Mouse (Mus musculus): Measurements from ENCODE around the gene Adcy9. TPM values are rescaled to one million over a fixed set of nuclear protein-coding genes. Genes with fewer than 3 reads are reported as not detected.

Gene Adcy9
- total and polyA plus RNA-seq, 2 experiments: 15.0 to 23.0 TPM

DNA sequence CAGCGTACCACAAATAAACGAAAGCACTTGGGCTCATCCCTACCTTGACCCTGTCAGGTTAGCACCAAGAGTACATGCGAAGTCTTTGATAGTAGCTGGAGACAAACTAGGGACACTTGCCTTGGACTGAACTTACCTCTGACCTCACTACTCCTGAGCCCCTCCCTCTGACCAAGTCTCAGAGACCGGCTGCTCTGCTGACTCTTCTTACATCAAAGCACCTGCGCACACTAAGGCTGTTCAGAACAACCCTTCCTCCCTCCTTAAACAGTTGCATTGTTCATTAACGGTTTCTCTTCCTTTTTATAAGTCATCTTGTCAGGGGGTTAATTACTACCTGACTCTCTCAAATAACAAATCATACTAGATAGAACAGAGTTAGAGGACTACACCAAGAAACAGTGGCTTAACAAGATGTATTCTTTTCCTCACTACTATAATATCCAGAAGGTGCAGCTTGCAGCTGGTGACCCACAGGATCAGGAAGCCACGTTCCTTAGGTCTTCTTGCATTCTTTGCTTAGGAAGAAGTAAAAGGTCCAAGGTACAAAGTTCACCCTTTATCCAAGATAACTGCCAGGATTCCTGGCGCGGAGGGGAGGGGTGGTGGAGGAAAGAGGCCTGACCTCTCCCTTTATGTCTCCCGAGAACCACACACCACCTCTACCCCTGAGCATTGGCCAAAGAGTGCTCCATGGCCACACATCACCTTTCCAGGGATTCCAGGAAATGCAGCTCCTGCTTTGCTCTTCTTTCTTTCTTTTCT lies 19.2 kb upstream of the Adcy9 start:
- H3K9ac ChIP-seq (ENCODE audit: low read depth, low read length): no peak overlapping the region
- H3K4me1 ChIP-seq (ENCODE audit: control insufficient read depth, insufficient read depth, low read length): no peaks in the 10 kb centered on the region
- TF ChIP-seq CTCF (IDR thresholded peaks at IDR 0.05; ENCODE audit: low read depth, low read length) (no peak), POLR2A (IDR thresholded peaks at IDR 0.05; ENCODE audit: extremely low read depth, insufficient read depth, low read length) (no peak)
- H3K36me3 ChIP-seq (ENCODE audit: control insufficient read depth, insufficient read depth, low read length): no peaks in the 10 kb centered on the region
- no peak overlapping the region for H3K4me3 ChIP-seq (ENCODE audit: insufficient read depth, low read depth, low read length)
- DNase-seq (ENCODE audit: extremely low read depth, low read depth, low spot score): no peak
- 74% methylated on average over 10 of the region's 10 CpGs for WGBS
- H3K79me2 ChIP-seq (ENCODE audit: control insufficient read depth, insufficient read depth, low read length): no peaks in the 10 kb centered on the region
- H3K27ac ChIP-seq (replicated peaks; ENCODE audit: insufficient read depth, low read depth, low read length): no peak overlapping the region
- no peaks in the 10 kb centered on the region for H3K27me3 ChIP-seq (ENCODE audit: control insufficient read depth, insufficient read depth, low read length)

DNA sequence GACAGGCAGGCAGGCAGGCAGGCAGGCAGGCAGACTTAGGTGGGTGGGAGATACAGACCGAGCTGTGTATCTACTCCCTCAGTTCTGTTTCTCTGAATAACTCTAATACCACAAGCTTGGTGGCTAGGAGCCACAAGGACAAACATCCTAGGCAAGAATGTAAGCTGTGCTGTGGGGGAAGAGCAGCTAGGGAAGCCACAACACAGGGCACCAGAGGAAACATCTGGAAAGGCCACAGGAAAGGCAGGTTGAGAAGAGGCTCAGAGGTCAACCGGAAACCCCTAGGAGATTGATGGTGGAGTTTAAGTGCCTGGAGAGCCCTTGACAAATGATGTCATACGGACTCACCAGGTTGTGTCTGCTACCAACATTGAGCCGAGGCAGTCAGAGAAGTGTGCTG lies 16.4 kb upstream of the Adcy9 start:
- TF ChIP-seq CTCF (IDR thresholded peaks at IDR 0.05; ENCODE audit: low read depth, low read length) (no peak), POLR2A (IDR thresholded peaks at IDR 0.05; ENCODE audit: extremely low read depth, insufficient read depth, low read length) (no peak)
- no peak for DNase-seq (ENCODE audit: extremely low read depth, low read depth, low spot score)
- H3K4me1 ChIP-seq (ENCODE audit: control insufficient read depth, insufficient read depth, low read length): no peaks in the 10 kb centered on the region
- no peaks in the 10 kb centered on the region for H3K79me2 ChIP-seq (ENCODE audit: control insufficient read depth, insufficient read depth, low read length)
- H3K27me3 ChIP-seq (ENCODE audit: control insufficient read depth, insufficient read depth, low read length): no peaks in the 10 kb centered on the region
- H3K36me3 ChIP-seq (ENCODE audit: control insufficient read depth, insufficient read depth, low read length): no peaks in the 10 kb centered on the region
- WGBS: 71% methylated on average over 4 of the region's 4 CpGs
- no peak overlapping the region for H3K9ac ChIP-seq (ENCODE audit: low read depth, low read length)
- H3K27ac ChIP-seq (replicated peaks; ENCODE audit: insufficient read depth, low read depth, low read length): no peak overlapping the region
- no peak overlapping the region for H3K4me3 ChIP-seq (ENCODE audit: insufficient read depth, low read depth, low read length)

DNA sequence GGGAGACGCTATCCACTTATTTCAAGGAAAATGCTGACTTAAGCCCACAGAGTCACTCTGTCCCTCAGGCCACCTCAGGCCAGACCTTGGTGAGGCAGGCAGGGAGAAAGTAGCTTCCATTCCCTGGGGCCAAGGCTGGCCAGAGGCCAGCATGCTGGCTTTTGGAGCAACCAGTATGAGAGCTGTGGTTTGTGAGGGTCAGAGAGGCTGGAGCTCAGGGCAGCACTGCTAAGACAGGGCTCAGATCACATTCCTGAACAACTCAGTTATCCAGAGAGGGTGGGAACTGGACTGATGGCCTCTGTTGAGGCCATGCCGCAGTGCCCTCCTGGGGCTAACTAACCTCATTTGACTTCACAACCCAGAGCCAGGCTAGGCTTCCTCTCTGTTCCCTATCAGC lies 15.1 kb upstream of the Adcy9 start:
- Histone ChIP-seq H3K36me3 (ENCODE audit: control insufficient read depth, insufficient read depth, low read length) (no peaks in the 10 kb centered on the region), H3K79me2 (ENCODE audit: control insufficient read depth, insufficient read depth, low read length) (no peaks in the 10 kb centered on the region), H3K4me3 (ENCODE audit: insufficient read depth, low read depth, low read length) (no peak overlapping the region), H3K9ac (ENCODE audit: low read depth, low read length) (no peak overlapping the region), H3K27me3 (ENCODE audit: control insufficient read depth, insufficient read depth, low read length) (no peaks in the 10 kb centered on the region), H3K4me1 (ENCODE audit: control insufficient read depth, insufficient read depth, low read length) (no peaks in the 10 kb centered on the region), H3K27ac (replicated peaks; ENCODE audit: insufficient read depth, low read depth, low read length) (no peak overlapping the region)
- DNase-seq (ENCODE audit: extremely low read depth, low read depth, low spot score): no peak
- no peak for TF ChIP-seq CTCF (IDR thresholded peaks at IDR 0.05; ENCODE audit: low read depth, low read length)
- no peak for TF ChIP-seq POLR2A (IDR thresholded peaks at IDR 0.05; ENCODE audit: extremely low read depth, insufficient read depth, low read length)
- 92% methylated on average over 2 of the region's 2 CpGs for WGBS

DNA sequence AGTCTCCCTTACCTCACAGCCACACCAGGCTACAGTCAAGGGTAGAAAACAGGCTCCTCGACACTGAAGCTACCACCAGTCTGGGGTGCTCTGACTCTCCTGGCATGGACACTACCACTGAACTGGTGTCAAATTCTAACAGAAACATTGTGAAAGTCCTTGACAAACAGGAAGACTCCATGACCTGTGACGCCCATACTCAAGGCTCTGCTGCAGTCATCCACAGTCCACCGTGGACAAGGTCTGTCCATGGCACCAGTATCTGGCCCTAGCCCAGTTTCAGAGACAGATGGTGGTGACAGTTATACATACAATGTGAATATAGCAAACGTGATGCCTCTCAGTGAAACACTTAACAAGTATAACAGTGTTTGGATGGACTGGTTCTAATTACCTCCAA lies 11.5 kb upstream of the Adcy9 start:
- H3K27ac ChIP-seq (replicated peaks; ENCODE audit: insufficient read depth, low read depth, low read length): no peak overlapping the region
- H3K27me3 ChIP-seq (ENCODE audit: control insufficient read depth, insufficient read depth, low read length): no peaks in the 10 kb centered on the region
- H3K4me3 ChIP-seq (ENCODE audit: insufficient read depth, low read depth, low read length): no peak overlapping the region
- no peaks in the 10 kb centered on the region for H3K79me2 ChIP-seq (ENCODE audit: control insufficient read depth, insufficient read depth, low read length)
- TF ChIP-seq POLR2A (IDR thresholded peaks at IDR 0.05; ENCODE audit: extremely low read depth, insufficient read depth, low read length) (no peak), CTCF (IDR thresholded peaks at IDR 0.05; ENCODE audit: low read depth, low read length) (no peak)
- no peak for DNase-seq (ENCODE audit: extremely low read depth, low read depth, low spot score)
- no peaks in the 10 kb centered on the region for H3K4me1 ChIP-seq (ENCODE audit: control insufficient read depth, insufficient read depth, low read length)
- no peak overlapping the region for H3K9ac ChIP-seq (ENCODE audit: low read depth, low read length)
- WGBS: 59% methylated on average over 4 of the region's 4 CpGs
- H3K36me3 ChIP-seq (ENCODE audit: control insufficient read depth, insufficient read depth, low read length): no peaks in the 10 kb centered on the region

DNA sequence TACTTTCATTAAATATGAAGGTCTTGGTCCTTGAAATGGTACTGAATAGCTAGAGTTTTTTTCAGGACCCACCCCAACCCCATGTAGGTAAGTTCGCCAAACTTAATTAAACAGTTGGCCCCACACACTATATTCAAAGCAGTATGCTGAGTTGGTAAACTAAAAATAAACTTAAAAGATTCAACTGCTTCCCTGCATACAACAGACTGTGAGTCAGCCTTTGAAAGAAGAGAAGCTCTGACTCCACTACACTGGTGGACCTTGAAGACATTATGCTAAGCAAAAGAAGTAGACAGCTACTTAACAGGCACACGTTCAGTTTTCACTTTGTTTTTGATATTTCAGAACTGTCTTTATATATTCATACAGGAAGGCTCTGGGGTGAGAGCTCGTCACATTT lies 10.7 kb upstream of the Adcy9 start:
- H3K36me3 ChIP-seq (ENCODE audit: control insufficient read depth, insufficient read depth, low read length): no peaks in the 10 kb centered on the region
- H3K27ac ChIP-seq (replicated peaks; ENCODE audit: insufficient read depth, low read depth, low read length): no peak overlapping the region
- H3K4me3 ChIP-seq (ENCODE audit: insufficient read depth, low read depth, low read length): no peak overlapping the region
- no peaks in the 10 kb centered on the region for H3K27me3 ChIP-seq (ENCODE audit: control insufficient read depth, insufficient read depth, low read length)
- no peak overlapping the region for H3K9ac ChIP-seq (ENCODE audit: low read depth, low read length)
- H3K79me2 ChIP-seq (ENCODE audit: control insufficient read depth, insufficient read depth, low read length): no peaks in the 10 kb centered on the region
- WGBS: 90% methylated on average over 3 of the region's 3 CpGs
- no peak for TF ChIP-seq POLR2A (IDR thresholded peaks at IDR 0.05; ENCODE audit: extremely low read depth, insufficient read depth, low read length)
- TF ChIP-seq CTCF (IDR thresholded peaks at IDR 0.05; ENCODE audit: low read depth, low read length): no peak
- DNase-seq (ENCODE audit: extremely low read depth, low read depth, low spot score): no peak
- H3K4me1 ChIP-seq (ENCODE audit: control insufficient read depth, insufficient read depth, low read length): no peaks in the 10 kb centered on the region

DNA sequence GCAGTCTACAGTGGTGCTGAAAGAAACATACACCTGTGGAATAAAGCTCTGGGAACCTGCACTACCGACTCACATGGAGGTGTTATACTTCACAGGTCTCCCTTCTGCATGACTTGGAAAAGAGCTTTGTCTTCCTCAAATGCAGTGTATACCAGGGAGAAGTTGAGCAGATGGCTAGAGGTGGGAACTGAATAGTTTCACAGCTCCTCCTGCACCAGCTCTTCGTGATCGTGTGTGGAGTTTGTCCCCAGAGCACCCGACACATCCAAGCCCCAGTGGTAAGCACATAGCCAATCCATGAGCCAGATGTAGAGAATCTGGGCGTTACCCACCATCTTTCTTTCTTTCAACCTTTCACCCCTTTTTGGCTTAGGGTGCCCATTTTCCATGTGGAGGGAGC lies 9.9 kb upstream of the Adcy9 start:
- no peak for DNase-seq (ENCODE audit: extremely low read depth, low read depth, low spot score)
- 86% methylated on average over 5 of the region's 5 CpGs for WGBS
- Histone ChIP-seq H3K27me3 (ENCODE audit: control insufficient read depth, insufficient read depth, low read length) (no peaks in the 10 kb centered on the region), H3K79me2 (ENCODE audit: control insufficient read depth, insufficient read depth, low read length) (no peaks in the 10 kb centered on the region), H3K36me3 (ENCODE audit: control insufficient read depth, insufficient read depth, low read length) (no peaks in the 10 kb centered on the region), H3K9ac (ENCODE audit: low read depth, low read length) (no peak overlapping the region), H3K4me3 (ENCODE audit: insufficient read depth, low read depth, low read length) (no peak overlapping the region), H3K27ac (replicated peaks; ENCODE audit: insufficient read depth, low read depth, low read length) (no peak overlapping the region), H3K4me1 (ENCODE audit: control insufficient read depth, insufficient read depth, low read length) (no peaks in the 10 kb centered on the region)
- no peak for TF ChIP-seq CTCF (IDR thresholded peaks at IDR 0.05; ENCODE audit: low read depth, low read length)
- no peak for TF ChIP-seq POLR2A (IDR thresholded peaks at IDR 0.05; ENCODE audit: extremely low read depth, insufficient read depth, low read length)
